In genomic region chr3:9181576-9181975, GRCm38 (mm10) we compare ENCODE assay signal across 34 mouse cellular contexts.
"Had no signal": no experiment of that assay in that cellular context is flagged by ENCODE, and none has a peak within 500 bp of the region (broad histone marks: within the 10 kb centered on the region; RNA-seq: fewer than 3 reads in every experiment).

No protein-coding gene starts in this region.

- H3K36me3 ChIP-seq: heart, embryonic 10.5 days; heart, embryonic 12.5 days; heart, embryonic 13.5 days; heart, embryonic 15.5 days; hindbrain, embryonic 10.5 days; hindbrain, embryonic 12.5 days; hindbrain, embryonic 13.5 days; hindbrain, embryonic 15.5 days; intestine, embryonic 15.5 days; kidney, embryonic 15.5 days had no signal

- ATAC-seq: hindbrain, embryonic 16.5 days; hindbrain, postnatal 0 days; inflammation-experienced regulatory T-cells, adult 6 months; intestine, embryonic 15.5 days; intestine, embryonic 16.5 days; intestine, postnatal 0 days had no signal

- DNase-seq: heart, postnatal 10 days; heart, postnatal 14 days; heart, postnatal 36 days; kidney, adult 11 months; kidney, adult 18-20 months; kidney, adult 2 months; kidney, adult 8-10 months; kidney, adult 9 months; kidney, postnatal 10 days; kidney, postnatal 14 days; kidney, postnatal 25 days; kidney, postnatal 36 days; kidney, postnatal 4 days; layer of hippocampus, adult 9-11 months; layer of hippocampus, postnatal 36 days had no signal

- H3K4me3 ChIP-seq: heart, embryonic 10.5 days; heart, embryonic 12.5 days; heart, embryonic 13.5 days; heart, embryonic 15.5 days; hindbrain, embryonic 10.5 days; hindbrain, embryonic 12.5 days; hindbrain, embryonic 13.5 days; hindbrain, embryonic 15.5 days; intestine, embryonic 15.5 days; kidney, embryonic 15.5 days; layer of hippocampus, adult 2 months had no signal

- H3K9me3 ChIP-seq: heart, embryonic 10.5 days; heart, embryonic 12.5 days; heart, embryonic 13.5 days; heart, embryonic 15.5 days; hindbrain, embryonic 10.5 days; hindbrain, embryonic 12.5 days; hindbrain, embryonic 13.5 days; hindbrain, embryonic 15.5 days; intestine, embryonic 15.5 days; kidney, embryonic 15.5 days had no signal

- H3K9ac ChIP-seq: heart, embryonic 12.5 days; heart, embryonic 13.5 days; heart, embryonic 15.5 days; hindbrain, embryonic 12.5 days; hindbrain, embryonic 13.5 days; hindbrain, embryonic 14.5 days; hindbrain, embryonic 15.5 days; intestine, embryonic 15.5 days; kidney, embryonic 15.5 days had no signal

- H3K27me3 ChIP-seq: heart, embryonic 12.5 days; heart, embryonic 13.5 days; heart, embryonic 15.5 days; hindbrain, embryonic 12.5 days; hindbrain, embryonic 15.5 days; kidney, embryonic 15.5 days had no signal

- H3K4me2 ChIP-seq: heart, embryonic 11.5 days; heart, embryonic 12.5 days; heart, embryonic 13.5 days; heart, embryonic 15.5 days; hindbrain, embryonic 12.5 days; hindbrain, embryonic 13.5 days; hindbrain, embryonic 14.5 days; hindbrain, embryonic 15.5 days; intestine, embryonic 15.5 days; kidney, embryonic 15.5 days had no signal

- H3K4me1 ChIP-seq: heart, embryonic 10.5 days; heart, embryonic 12.5 days; heart, embryonic 13.5 days; heart, embryonic 15.5 days; hindbrain, embryonic 10.5 days; hindbrain, embryonic 12.5 days; hindbrain, embryonic 13.5 days; hindbrain, embryonic 15.5 days; intestine, embryonic 15.5 days; kidney, embryonic 15.5 days had no signal

- H3K27ac ChIP-seq: heart, embryonic 10.5 days; heart, embryonic 13.5 days; heart, embryonic 15.5 days; hindbrain, embryonic 10.5 days; hindbrain, embryonic 12.5 days; hindbrain, embryonic 13.5 days; hindbrain, embryonic 14.5 days; hindbrain, embryonic 15.5 days; hindbrain, postnatal 0 days; intestine, embryonic 15.5 days; kidney, embryonic 15.5 days; kidney, postnatal 0 days; layer of hippocampus, adult 2 months had no signal
